Mouse (Mus musculus) adrenal gland, adult 18-20 months (tissue): ENCODE results near the gene Cyb5r2. TPM values are rescaled to one million over a fixed set of nuclear protein-coding genes. Genes with fewer than 3 reads are reported as not detected.
A peak's percentile ranks its signal among the peaks of the same experiment; 100 is the strongest.

Source experiments
- DNase-seq, 2 experiments: peaks; one replicate each; pipeline ENCODE4 v3.0.0; 2021 to 2022; ENCODE audit warnings: low spot score in 2 of 2
- total RNA-seq, 2 experiments: library from RNA; stranded (reverse); gene quantifications; 1 replicate in 1 of 2; 2 replicates in 1 of 2; pipeline ENCODE4 v1.2.3; 2021

Gene Cyb5r2
- total RNA-seq, 2 experiments from 2014 or later, result not detected

GRCm38 (mm10) chr7:107727538-107727937, 30.3 kb downstream of the Cyb5r2 start:
- no peak for DNase-seq

DNA sequence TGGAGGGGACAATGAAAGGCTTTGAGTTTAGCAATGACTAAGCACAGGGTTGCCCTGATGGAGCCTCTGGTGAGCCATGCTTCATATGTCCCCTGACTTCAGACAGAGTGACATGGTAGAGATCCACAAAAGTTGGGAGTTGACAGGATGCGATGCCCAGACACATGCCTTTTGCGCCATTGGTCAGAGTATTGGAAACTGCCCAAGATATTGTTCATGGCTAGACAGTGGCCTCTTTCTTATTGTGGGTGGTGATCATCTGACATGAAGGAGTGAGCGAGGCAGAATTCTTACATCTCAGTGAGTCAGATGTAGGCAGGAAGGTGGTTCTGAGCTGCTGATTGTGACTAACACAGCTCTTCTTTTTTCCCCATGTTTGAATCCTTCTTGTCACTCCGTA, 35.3 kb downstream of the Cyb5r2 start:
- DNase-seq, result no peak

DNA sequence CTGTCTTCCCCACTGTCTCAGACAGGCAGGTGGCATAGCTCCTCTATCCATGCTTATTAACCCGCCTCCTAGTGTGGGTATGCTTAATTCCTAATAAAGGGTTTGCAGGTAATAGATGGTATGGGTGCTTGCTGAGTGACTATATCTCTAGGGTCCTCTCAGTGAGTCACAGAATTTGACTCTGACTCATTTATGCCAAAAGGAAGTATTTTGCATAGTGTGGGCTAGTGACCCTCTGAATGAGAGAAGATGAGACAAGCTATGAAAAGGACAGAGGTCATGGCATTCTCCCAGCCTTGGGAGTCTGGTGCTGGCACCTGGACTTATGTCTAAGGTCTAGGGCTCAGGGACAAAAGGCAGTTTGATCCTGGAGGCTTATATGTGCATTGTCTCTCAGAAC, 37.1 kb downstream of the Cyb5r2 start:
- no peak for DNase-seq

DNA sequence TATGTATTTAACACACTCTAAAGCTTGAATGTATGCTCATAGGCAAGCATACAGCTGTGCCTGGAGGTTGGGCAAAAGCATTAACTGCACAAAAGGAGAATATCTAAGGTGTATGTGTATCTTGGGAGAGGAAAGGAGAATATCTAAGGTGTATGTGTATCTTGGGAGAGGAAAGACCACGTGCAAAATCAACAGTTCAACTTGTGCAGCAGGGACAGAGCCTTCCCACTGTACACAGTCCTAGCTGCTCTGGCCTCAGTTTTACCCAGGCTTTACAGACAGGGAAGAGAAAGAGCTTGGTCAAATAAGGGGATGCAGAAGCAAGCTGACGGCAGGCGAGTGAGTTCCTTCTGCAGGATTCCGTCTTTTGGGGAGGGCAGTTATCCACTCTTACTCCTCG, 43.8 kb downstream of the Cyb5r2 start:
- DNase-seq, result no peak

DNA sequence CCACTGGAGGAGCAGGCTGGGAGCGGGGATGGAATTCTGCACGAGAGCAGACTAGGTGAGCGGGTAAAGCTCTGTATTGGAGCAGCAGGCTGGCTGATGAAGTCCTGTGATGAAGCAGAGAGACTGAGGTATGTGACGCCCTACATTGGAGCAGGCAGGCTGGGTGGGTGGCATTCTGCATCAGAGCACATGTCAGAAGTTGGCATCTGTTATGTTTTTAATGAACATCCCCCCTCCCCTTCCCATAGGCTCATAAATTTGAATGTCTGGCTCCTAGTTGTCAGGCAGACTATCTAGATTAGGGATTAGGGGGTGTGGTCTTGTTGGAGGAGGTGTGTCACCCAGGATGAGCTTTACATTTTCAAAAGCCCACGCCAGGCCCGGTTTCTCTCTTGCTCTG, 45.1 kb downstream of the Cyb5r2 start:
- no peak for DNase-seq

DNA sequence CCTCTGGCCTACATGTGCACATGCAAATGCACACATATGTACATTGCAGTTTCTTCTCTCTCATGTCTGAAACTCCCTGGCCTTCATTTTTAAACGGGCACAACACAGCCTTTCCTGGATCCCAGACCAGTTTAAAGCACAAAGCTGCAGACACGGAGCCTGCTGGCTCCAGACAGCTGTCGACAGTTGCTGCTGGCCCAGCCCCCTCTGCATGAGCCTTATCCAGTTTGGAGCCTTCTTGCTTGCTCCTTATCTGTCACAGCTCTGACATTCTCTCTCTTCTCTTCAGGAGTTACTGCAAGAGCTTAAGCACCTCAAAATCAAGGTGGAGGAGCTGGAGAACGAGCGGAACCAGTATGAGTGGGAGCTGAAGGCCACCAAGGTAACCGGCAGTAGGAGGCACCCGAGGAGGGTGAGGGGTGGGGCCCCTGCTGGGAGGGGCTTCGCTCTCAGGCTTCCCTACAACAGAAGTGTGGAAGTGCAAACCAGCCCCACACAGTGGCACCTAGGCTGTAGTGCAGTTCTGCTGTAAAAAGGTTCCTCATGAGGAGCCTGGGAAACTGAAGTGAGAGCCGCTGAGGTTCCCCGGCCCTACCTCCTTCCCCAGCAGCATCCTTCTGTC, 49.2 kb downstream of the Cyb5r2 start:
- DNase-seq, result peak; percentile 44 to 48

GRCm38 (mm10) chr7:107707650-107708049, 50.2 kb downstream of the Cyb5r2 start:
- DNase-seq, result no peak

DNA sequence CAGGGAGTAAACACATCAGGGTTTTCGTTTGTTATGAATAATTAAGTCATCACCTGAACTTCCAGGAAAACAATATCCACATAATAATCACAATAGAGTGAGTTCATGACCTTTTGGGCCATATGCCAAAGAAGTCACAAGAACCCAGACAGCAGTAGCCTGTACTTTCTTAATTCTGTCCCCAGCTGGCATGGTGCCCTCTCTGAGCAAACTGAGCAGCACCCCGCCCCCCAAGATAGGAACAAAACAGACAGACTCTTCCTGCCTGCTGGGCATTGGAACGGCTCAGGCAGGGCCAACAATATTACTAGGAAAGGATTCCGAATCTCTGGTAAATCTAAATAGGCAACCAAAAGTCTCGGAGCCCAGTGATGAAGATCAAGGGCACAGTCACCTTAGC, 51.9 kb downstream of the Cyb5r2 start:
- DNase-seq, result no peak

DNA sequence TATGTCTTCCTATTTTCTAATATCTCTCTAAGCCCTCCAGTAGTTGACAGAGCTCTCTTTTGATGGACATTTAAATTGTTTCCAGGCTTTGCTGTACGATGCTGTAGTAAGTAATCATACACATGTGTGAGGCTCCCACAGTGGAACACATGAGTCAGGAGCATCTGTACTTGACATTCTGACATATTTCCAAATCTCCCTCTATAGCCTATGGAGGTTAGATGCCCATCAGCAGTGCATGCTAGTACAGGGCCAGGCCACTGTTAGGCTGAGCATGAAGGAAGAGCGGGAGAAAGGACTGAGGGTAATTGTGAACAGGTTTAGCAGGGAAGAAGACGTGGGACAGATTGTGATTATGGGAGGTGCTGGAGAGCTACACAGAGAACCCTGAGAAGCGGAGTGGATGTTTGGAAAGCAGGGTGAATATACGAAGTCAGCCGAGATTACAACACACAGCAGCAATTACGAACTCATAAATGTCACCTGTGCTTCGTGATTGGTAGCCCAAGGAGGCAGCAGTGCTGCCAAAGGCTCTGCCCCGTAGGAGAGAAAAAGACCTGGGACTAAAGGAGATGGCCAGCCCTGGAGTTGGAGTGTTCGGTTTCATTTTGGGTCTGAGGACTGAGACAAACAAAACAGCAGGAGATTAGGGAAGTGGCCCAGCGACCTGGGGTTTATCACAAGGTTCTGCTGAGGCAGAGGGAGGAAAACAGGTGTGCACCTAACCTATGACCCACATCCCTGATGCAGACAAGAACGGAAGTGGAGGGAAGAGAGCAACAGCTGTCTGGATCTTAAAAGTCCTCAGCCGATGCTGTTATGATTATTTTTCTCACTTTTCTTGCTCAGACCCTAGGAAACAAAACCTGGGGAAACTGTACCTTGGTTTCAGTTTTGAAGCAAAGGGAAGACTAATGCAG, 55.1 kb downstream of the Cyb5r2 start:
- DNase-seq, result no peak

DNA sequence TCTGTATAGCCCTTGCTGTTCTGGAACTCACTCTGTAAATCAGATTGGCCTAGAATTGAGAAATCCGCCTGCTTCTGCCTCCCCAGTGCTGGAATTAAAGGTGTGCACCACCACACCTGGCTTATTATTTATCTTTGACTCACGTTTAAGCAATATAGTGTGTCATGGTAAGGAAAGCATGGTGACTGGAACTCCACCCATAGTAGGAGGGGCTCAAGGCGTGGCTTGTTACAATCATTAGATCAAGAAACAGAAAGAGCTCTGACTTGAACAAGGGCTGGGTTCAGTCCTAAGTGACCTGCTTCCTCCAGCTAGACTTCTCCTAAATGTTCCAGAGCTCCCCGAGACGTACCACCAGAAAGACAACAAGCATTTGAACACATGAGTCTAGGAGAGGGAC, 57.2 kb downstream of the Cyb5r2 start:
- no peak for DNase-seq

- no peak for DNase-seq
These were observed 57.9 kb downstream of the Cyb5r2 start for GRCm38 (mm10) chr7:107699926-107700325.

Other genes starting within 250 kb of the Cyb5r2 start
- gene Olfml1, start 190.6 kb downstream of the Cyb5r2 start, total RNA-seq, result 10 to 100 TPM in 1 of 2 experiments, 1 to 10 TPM in 1; 6.9 to 10.5 TPM
- gene Ppfibp2, start 162.8 kb downstream of the Cyb5r2 start, total RNA-seq, result 1 to 10 TPM; 4.0 TPM
- not detected for gene 5330417H12Rik, start 132.9 kb downstream of the Cyb5r2 start, total RNA-seq
- not detected for gene Ovch2, start 43.2 kb upstream of the Cyb5r2 start, total RNA-seq
- gene Olfr467, start 54.2 kb upstream of the Cyb5r2 start, total RNA-seq, result not detected
- gene Olfr469, start 67.5 kb upstream of the Cyb5r2 start, total RNA-seq, result not detected
- gene Olfr470, start 89.5 kb upstream of the Cyb5r2 start, total RNA-seq, result not detected
- not detected for gene Olfr472, start 139.9 kb upstream of the Cyb5r2 start, total RNA-seq
- gene Olfr473, start 172.4 kb upstream of the Cyb5r2 start, total RNA-seq, result not detected
- gene Olfr474, start 196.6 kb upstream of the Cyb5r2 start, total RNA-seq, result not detected
- gene Olfr476, start 206.8 kb upstream of the Cyb5r2 start, total RNA-seq, result not detected
- not detected for gene Olfr477, start 228.7 kb upstream of the Cyb5r2 start, total RNA-seq